ENCODE assay signal across 9 mouse cellular contexts in genomic region chrX:136115419-136115961, GRCm38 (mm10). TPM values are rescaled to one million over a fixed set of nuclear protein-coding genes. Genes with fewer than 3 reads are reported as not detected.
DNase-seq lines count a peak whose midpoint lies in the region; ATAC-seq lines count a peak whose summit lies in the region.
"Had no signal": no experiment of that assay in that cellular context is flagged by ENCODE, and none has a peak within 500 bp of the region (broad histone marks: within the 10 kb centered on the region; RNA-seq: fewer than 3 reads in every experiment).

No protein-coding gene starts in this region.

- ATAC-seq in hindbrain, embryonic 11.5 days (ENCODE audit: low FRiP score): peak; percentile 98
- peak; percentile 100 for ATAC-seq in neural tube, embryonic 15.5 days (ENCODE audit: low FRiP score)

- H3K9ac ChIP-seq in hindbrain, embryonic 11.5 days (ENCODE audit: low read depth, low read length): 0 out of 2 replicates have a peak overlapping the region, but pooled peaks have one; percentile 7
- 0 out of 2 replicates have a peak overlapping the region, but pooled peaks have one; percentile 37 for H3K9ac ChIP-seq in neural tube, embryonic 15.5 days (replicated peaks)

- peak; percentile 3 for DNase-seq in gastrocnemius, postnatal 10 days
- no peak for DNase-seq in gastrocnemius, postnatal 25 days
- peak; percentile 81 for DNase-seq in MN1 (ENCODE audit: low spot score)
- DNase-seq in embryo, embryonic 10.5 days (ENCODE audit: low spot score): peak; percentile 90
- DNase-seq in hindbrain, embryonic 11.5 days (ENCODE audit: low spot score): peak; percentile 79
- DNase-seq in left cerebral cortex, postnatal 4 days: peak; percentile 80
- DNase-seq in thymus, adult 18-20 months: no peak

- no peaks in the 10 kb centered on the region for H3K9me3 ChIP-seq in hindbrain, embryonic 11.5 days (ENCODE audit: control insufficient read depth, low read length)
- H3K9me3 ChIP-seq in neural tube, embryonic 15.5 days (replicated peaks): no peaks in the 10 kb centered on the region

- H3K27ac ChIP-seq in hindbrain, embryonic 11.5 days (ENCODE audit: low read depth, low read length): peak overlapping the region; percentile 71; the same call in 1 of the 2 replicates
- peak overlapping the region; percentile 93 for H3K27ac ChIP-seq in neural tube, embryonic 15.5 days (replicated peaks)

- no peaks in the 10 kb centered on the region for H3K36me3 ChIP-seq in hindbrain, embryonic 11.5 days (ENCODE audit: control insufficient read depth, insufficient read depth, low read length)
- no peaks in the 10 kb centered on the region for H3K36me3 ChIP-seq in neural tube, embryonic 15.5 days

- intact Hi-C loops in left cerebral cortex, postnatal 4 days (cut with DNase I): no loop called here

- peak overlapping the region; percentile 32 for H3K4me3 ChIP-seq in hindbrain, embryonic 11.5 days (ENCODE audit: low read depth, low read length)
- peak overlapping the region; percentile 50 for H3K4me3 ChIP-seq in neural tube, embryonic 15.5 days (replicated peaks)

- H3K4me2 ChIP-seq in hindbrain, embryonic 11.5 days (replicated peaks; ENCODE audit: low read depth, low read length): peak overlapping the region; percentile 47
- peak overlapping the region; percentile 54 for H3K4me2 ChIP-seq in neural tube, embryonic 15.5 days

- H3K27me3 ChIP-seq in hindbrain, embryonic 11.5 days (ENCODE audit: control insufficient read depth, insufficient read depth, low read length): no peaks in the 10 kb centered on the region
- H3K27me3 ChIP-seq in neural tube, embryonic 15.5 days (replicated peaks): peaks cover 9% of the 10 kb centered on the region

- 20% methylated on average over 23 of the region's 23 CpGs for WGBS in hindbrain, embryonic 11.5 days
- 21% methylated on average over 23 of the region's 23 CpGs for WGBS in neural tube, embryonic 15.5 days

- no peaks in the 10 kb centered on the region for H3K4me1 ChIP-seq in hindbrain, embryonic 11.5 days (replicated peaks; ENCODE audit: control insufficient read depth, insufficient read depth, low read length)
- H3K4me1 ChIP-seq in neural tube, embryonic 15.5 days: no peaks in the 10 kb centered on the region

RNA-seq across cellular contexts. Expression of gene Bex4, which starts 23.3 kb away (rescaled TPM):
- total RNA-seq in gastrocnemius, postnatal 10 days (2021): not detected
- total RNA-seq in gastrocnemius, postnatal 25 days (2021): not detected
- 85.4 and 86.3 TPM in 2 replicates for polyA plus RNA-seq in hindbrain, embryonic 11.5 days (2014; fragmentation: Nextera tagmentation; extraction: Ambion mirVana)
- total RNA-seq in left cerebral cortex, postnatal 4 days (2021): 10 to 100 TPM; 92.2 to 92.6 TPM
- polyA plus RNA-seq in neural tube, embryonic 15.5 days (2015; fragmentation: Nextera tagmentation; extraction: Ambion mirVana): 127 and 144 TPM in 2 replicates

RNA-seq across cellular contexts. Expression of gene Nxf3, which starts 30.4 kb away (rescaled TPM):
- total RNA-seq in gastrocnemius, postnatal 10 days (2021): not detected
- total RNA-seq in gastrocnemius, postnatal 25 days (2021): not detected
- not detected in 2 replicates for polyA plus RNA-seq in hindbrain, embryonic 11.5 days (2014; fragmentation: Nextera tagmentation; extraction: Ambion mirVana)
- total RNA-seq in left cerebral cortex, postnatal 4 days (2021): under 1 TPM in 1 of 2 experiments, not detected in 1; 0.12 TPM
- not detected in 2 replicates for polyA plus RNA-seq in neural tube, embryonic 15.5 days (2015; fragmentation: Nextera tagmentation; extraction: Ambion mirVana)
- total RNA-seq: gastrocnemius, postnatal 4 days had no signal

RNA-seq across cellular contexts. Expression of gene Bex2, which starts 47.5 kb away (rescaled TPM):
- total RNA-seq in gastrocnemius, postnatal 10 days (2021): 1 to 10 TPM in 1 of 2 experiments, under 1 TPM in 1; 0.73 to 1.3 TPM
- total RNA-seq in gastrocnemius, postnatal 25 days (2021): not detected
- polyA plus RNA-seq in hindbrain, embryonic 11.5 days (2014; fragmentation: Nextera tagmentation; extraction: Ambion mirVana): 305 and 309 TPM in 2 replicates
- 100 to 1,000 TPM; 345 to 394 TPM for total RNA-seq in left cerebral cortex, postnatal 4 days (2021)
- polyA plus RNA-seq in neural tube, embryonic 15.5 days (2015; fragmentation: Nextera tagmentation; extraction: Ambion mirVana): 664 and 773 TPM in 2 replicates

RNA-seq across cellular contexts. Expression of gene Tceal8, which starts 56.7 kb away (rescaled TPM):
- total RNA-seq in gastrocnemius, postnatal 10 days (2021): 10 to 100 TPM; 48.0 to 55.1 TPM
- total RNA-seq in gastrocnemius, postnatal 25 days (2021): 10 to 100 TPM; 13.9 to 18.7 TPM
- polyA plus RNA-seq in hindbrain, embryonic 11.5 days (2014; fragmentation: Nextera tagmentation; extraction: Ambion mirVana): 227 and 238 TPM in 2 replicates
- 10 to 100 TPM; 41.2 to 52.0 TPM for total RNA-seq in left cerebral cortex, postnatal 4 days (2021)
- polyA plus RNA-seq in neural tube, embryonic 15.5 days (2015; fragmentation: Nextera tagmentation; extraction: Ambion mirVana): 118 and 126 TPM in 2 replicates

Comparison
In these comparisons a context has a peak if more than half of its experiments do, and no peak if none do; other contexts are left out.
1. DNase-seq: peak in gastrocnemius, postnatal 10 days (single experiment), MN1 (single experiment), embryo, embryonic 10.5 days (single experiment), hindbrain, embryonic 11.5 days (single experiment) and left cerebral cortex, postnatal 4 days (single experiment); none in gastrocnemius, postnatal 25 days (single experiment) and thymus, adult 18-20 months (0 of 2).
2. RNA of gene Bex4, which starts 23.3 kb away (total RNA-seq): 92.2 to 92.6 TPM in left cerebral cortex, postnatal 4 days; not detected in gastrocnemius, postnatal 10 days and not detected in gastrocnemius, postnatal 25 days; every median in the first group is over 10 times any median in the second.
3. RNA of gene Bex2, which starts 47.5 kb away (total RNA-seq): 345 to 394 TPM in left cerebral cortex, postnatal 4 days; 0.73 to 1.3 TPM in gastrocnemius, postnatal 10 days and not detected in gastrocnemius, postnatal 25 days; every median in the first group is over 100 times any median in the second.